Mouse (Mus musculus) layer of hippocampus, postnatal 36 days (tissue): ENCODE results near the gene U2af1l4. TPM values are rescaled to one million over a fixed set of nuclear protein-coding genes. Genes with fewer than 3 reads are reported as not detected.

Experiments used
- DNase-seq, 2 experiments: peaks; one replicate each; pipeline ENCODE4 v3.0.0; 2022
- total RNA-seq, 2 experiments: library from RNA; stranded (reverse); gene quantifications; 2 replicates each; pipeline ENCODE4 v1.2.3; 2021

The U2af1l4 gene
- total RNA-seq, 2 experiments from 2014 or later, result 69.0 to 72.2 TPM

GRCm38 (mm10) chr7:30553021-30553589 lies 10.0 kb upstream of the U2af1l4 start:
- peak in 1 of 2 experiments; percentile 54 for DNase-seq

GRCm38 (mm10) chr7:30553810-30554584 lies 9.1 kb upstream of the U2af1l4 start:
- DNase-seq, result no peak

- no peak for DNase-seq
Measured at GRCm38 (mm10) chr7:30556894-30557536, 6.1 kb upstream of the U2af1l4 start.

GRCm38 (mm10) chr7:30557901-30558514 lies 5.1 kb upstream of the U2af1l4 start:
- no peak for DNase-seq

GRCm38 (mm10) chr7:30558656-30559442 lies 4.3 kb upstream of the U2af1l4 start:
- no peak for DNase-seq

- peak; percentile 97 to 99 for DNase-seq
Measured at GRCm38 (mm10) chr7:30559443-30559954, 3.6 kb upstream of the U2af1l4 start, which contains the start of gene Lin37. Gene Lin37, minus strand, starts transcription at chr7:30559838.

- no peak for DNase-seq
Measured at GRCm38 (mm10) chr7:30560296-30560695, 2.8 kb upstream of the U2af1l4 start.

GRCm38 (mm10) chr7:30562526-30563116 lies 480 bp upstream of the U2af1l4 start:
- peak in 1 of 2 experiments; percentile 58 for DNase-seq

GRCm38 (mm10) chr7:30563906-30564280 lies 792 bp downstream of the U2af1l4 start:
- DNase-seq, result no peak

- DNase-seq, result no peak
Measured at GRCm38 (mm10) chr7:30564970-30565571, 2.0 kb downstream of the U2af1l4 start, which contains the start of gene Igflr1. Gene Igflr1, plus strand, starts transcription at chr7:30565427.

GRCm38 (mm10) chr7:30566033-30566432 lies 2.9 kb downstream of the U2af1l4 start:
- DNase-seq, result no peak

GRCm38 (mm10) chr7:30567555-30567954 lies 4.5 kb downstream of the U2af1l4 start:
- DNase-seq, result no peak

- DNase-seq, result no peak
Measured at GRCm38 (mm10) chr7:30572389-30572788, 9.3 kb downstream of the U2af1l4 start.

- DNase-seq, result no peak
Measured at GRCm38 (mm10) chr7:30572969-30573368, 9.9 kb downstream of the U2af1l4 start.

GRCm38 (mm10) chr7:30579950-30580349 lies 16.8 kb downstream of the U2af1l4 start:
- DNase-seq, result no peak

- DNase-seq, result no peak
Measured at GRCm38 (mm10) chr7:30581547-30581946, 18.4 kb downstream of the U2af1l4 start.

- DNase-seq, result no peak
Measured at GRCm38 (mm10) chr7:30584339-30584738, 21.2 kb downstream of the U2af1l4 start.

- DNase-seq, result no peak
Measured at GRCm38 (mm10) chr7:30585170-30585569, 22.1 kb downstream of the U2af1l4 start.

GRCm38 (mm10) chr7:30586455-30587020 lies 23.4 kb downstream of the U2af1l4 start:
- DNase-seq, result no peak

GRCm38 (mm10) chr7:30587842-30588667 lies 25.0 kb downstream of the U2af1l4 start:
- DNase-seq, result peak; percentile 59 to 65
